ENCODE assay signal across 8 mouse cellular contexts in the genomic region with DNA sequence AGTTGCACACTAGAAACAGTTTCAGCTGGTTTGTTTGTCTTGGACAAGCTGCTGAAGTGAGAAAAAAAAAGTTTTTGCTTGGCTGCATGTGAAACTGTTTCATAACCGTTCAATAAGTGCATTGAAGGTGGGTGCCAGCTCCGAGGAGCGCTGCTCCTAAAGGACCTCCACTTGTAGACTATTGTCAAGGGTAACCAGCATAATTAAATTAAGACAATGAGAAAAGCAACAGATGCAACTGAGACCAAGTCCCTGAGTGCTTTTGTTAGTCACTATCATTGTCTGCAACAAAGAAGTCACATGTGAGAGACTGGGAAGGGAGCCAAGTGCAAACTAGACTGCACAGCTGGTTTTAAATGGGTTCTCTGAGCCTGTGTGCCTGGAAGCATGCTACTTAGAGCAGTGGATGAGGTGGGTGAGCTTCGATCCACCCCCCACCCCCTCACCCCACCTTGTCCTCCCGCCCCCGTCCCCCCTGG.
DNase-seq lines count a peak whose midpoint lies in the region; ATAC-seq lines count a peak whose summit lies in the region.

No protein-coding gene starts in this region.

- 2% methylated on average over 6 of the region's 6 CpGs for WGBS in forebrain, embryonic 14.5 days
- 19% methylated on average over 6 of the region's 6 CpGs for WGBS in large intestine, adult 2 months
- WGBS in lung, embryonic 16.5 days, result 19% methylated on average over 6 of the region's 6 CpGs

- peak; percentile 97 for ATAC-seq in forebrain, embryonic 14.5 days
- ATAC-seq in lung, embryonic 16.5 days (ENCODE audit: low read depth), result peak; percentile 91

- no peaks in the 10 kb centered on the region for H3K9me3 ChIP-seq in forebrain, embryonic 14.5 days (replicated peaks; ENCODE audit: control insufficient read depth, low read length)
- H3K9me3 ChIP-seq in lung, embryonic 16.5 days (ENCODE audit: control insufficient read depth, low read length), result no peaks in the 10 kb centered on the region

- intact Hi-C loops in heart, postnatal 10 days (cut with DNase I), result loop anchor here (2.0 kb wide), 1 partner anchor 66 kb away; no protein-coding TSS in a partner anchor

- H3K27ac ChIP-seq in forebrain, embryonic 14.5 days (ENCODE audit: low read depth, low read length), result 0 out of 2 replicates have a peak overlapping the region, but pooled peaks have one; percentile 4
- H3K27ac ChIP-seq in lung, embryonic 16.5 days (ENCODE audit: low read length), result 0 out of 2 replicates have a peak overlapping the region, but pooled peaks have one; percentile 6

- peak overlapping the region; percentile 16; the same call in 1 of the 2 replicates for H3K4me2 ChIP-seq in forebrain, embryonic 14.5 days (ENCODE audit: low read length)
- H3K4me2 ChIP-seq in lung, embryonic 16.5 days (ENCODE audit: low read depth, low read length), result no peak overlapping the region

- H3K27me3 ChIP-seq in forebrain, embryonic 14.5 days (replicated peaks; ENCODE audit: control insufficient read depth, insufficient read depth, low read length), result 0 out of 2 replicates have a peak, but pooled peaks cover 7% of the 10 kb centered on the region
- H3K27me3 ChIP-seq in lung, embryonic 16.5 days (ENCODE audit: control insufficient read depth, insufficient read depth, low read depth, low read length), result peaks cover 6% of the 10 kb centered on the region

- no peak overlapping the region for H3K4me3 ChIP-seq in forebrain, embryonic 14.5 days (ENCODE audit: low read depth, low read length)
- H3K4me3 ChIP-seq in lung, embryonic 16.5 days (ENCODE audit: low read length), result no peak overlapping the region

- peak; percentile 26 for DNase-seq in ovary, adult 18-20 months (ENCODE audit: low spot score)
- DNase-seq in ovary, postnatal 36 days (ENCODE audit: low spot score), result no peak
- peak; percentile 93 for DNase-seq in forebrain, embryonic 14.5 days (ENCODE audit: low spot score)
- DNase-seq in heart, postnatal 10 days, result peak; percentile 83
- DNase-seq in large intestine, adult 2 months (ENCODE audit: low read depth, low spot score), result peak; percentile 4
- peak; percentile 39 for DNase-seq in right cerebral cortex, postnatal 25 days
- no peak for DNase-seq in urinary bladder, postnatal 4 days (ENCODE audit: low spot score in 2 of 2)

- 0 out of 2 replicates have a peak, but pooled peaks cover 2% of the 10 kb centered on the region for H3K4me1 ChIP-seq in forebrain, embryonic 14.5 days (ENCODE audit: control insufficient read depth, insufficient read depth, low read length)
- H3K4me1 ChIP-seq in lung, embryonic 16.5 days (replicated peaks; ENCODE audit: control insufficient read depth, insufficient read depth, low read length), result peaks cover 10% of the 10 kb centered on the region

- H3K9ac ChIP-seq in forebrain, embryonic 14.5 days (ENCODE audit: low read length), result no peak overlapping the region
- no peak overlapping the region for H3K9ac ChIP-seq in lung, embryonic 16.5 days (ENCODE audit: low read length)

- H3K36me3 ChIP-seq in forebrain, embryonic 14.5 days (ENCODE audit: control insufficient read depth, insufficient read depth, low read length), result no peaks in the 10 kb centered on the region
- no peaks in the 10 kb centered on the region for H3K36me3 ChIP-seq in lung, embryonic 16.5 days (ENCODE audit: control insufficient read depth, insufficient read depth, low read length)

Comparison
In these comparisons a context has a peak if more than half of its experiments do, and no peak if none do; other contexts are left out.
1. DNase-seq: peak in ovary, adult 18-20 months (single experiment), forebrain, embryonic 14.5 days (single experiment), heart, postnatal 10 days (2 of 2), large intestine, adult 2 months (single experiment) and right cerebral cortex, postnatal 25 days (single experiment); none in ovary, postnatal 36 days (single experiment) and urinary bladder, postnatal 4 days (0 of 2).